Mouse (Mus musculus) brown adipose tissue, adult 24 weeks (tissue): ENCODE measurements around the gene Tspan17. TPM values are rescaled to one million over a fixed set of nuclear protein-coding genes. Genes with fewer than 3 reads are reported as not detected.

Experiments
- H3K27ac ChIP-seq: fragments of 200-500 bp; replicated peaks from 2 replicates; pipeline ENCODE4 v1.5.1; 2012; ENCODE audit warnings: low read depth, mild to moderate bottlenecking, low read length
- H3K4me1 ChIP-seq: fragments of 200-500 bp; 2 replicates; pipeline ENCODE4 v1.6.1; 2012; ENCODE audit warnings: low read length, mixed read lengths; ENCODE audit not compliant: control insufficient read depth, insufficient read depth, insufficient read length
- H3K4me3 ChIP-seq: fragments of 200-500 bp; 2 replicates; pipeline ENCODE4 v1.5.1; 2012; ENCODE audit warnings: low read depth, mild to moderate bottlenecking, low read length, moderate library complexity; ENCODE audit not compliant: insufficient read depth
- polyA plus RNA-seq: library from polyadenylated mRNA; stranded (reverse); fragments of >200 nt; gene quantifications from 2 replicates; pipeline ENCODE4 v1.2.4, GENCODE M21; 2012; ENCODE audit not compliant: missing spikeins, insufficient read depth, insufficient read length

Gene Tspan17
- polyA plus RNA-seq, 1 experiment: 42.0 TPM

GRCm38 (mm10) chr13:54757093-54757830 is 31.9 kb upstream of the Tspan17 start:
- Histone ChIP-seq H3K4me3 (0 out of 2 replicates have a peak overlapping the region, but pooled peaks have one; percentile 42), H3K4me1 (peaks cover 2% of the 10 kb centered on the region; the same call in 1 of the 2 replicates), H3K27ac (no peak overlapping the region)

DNA sequence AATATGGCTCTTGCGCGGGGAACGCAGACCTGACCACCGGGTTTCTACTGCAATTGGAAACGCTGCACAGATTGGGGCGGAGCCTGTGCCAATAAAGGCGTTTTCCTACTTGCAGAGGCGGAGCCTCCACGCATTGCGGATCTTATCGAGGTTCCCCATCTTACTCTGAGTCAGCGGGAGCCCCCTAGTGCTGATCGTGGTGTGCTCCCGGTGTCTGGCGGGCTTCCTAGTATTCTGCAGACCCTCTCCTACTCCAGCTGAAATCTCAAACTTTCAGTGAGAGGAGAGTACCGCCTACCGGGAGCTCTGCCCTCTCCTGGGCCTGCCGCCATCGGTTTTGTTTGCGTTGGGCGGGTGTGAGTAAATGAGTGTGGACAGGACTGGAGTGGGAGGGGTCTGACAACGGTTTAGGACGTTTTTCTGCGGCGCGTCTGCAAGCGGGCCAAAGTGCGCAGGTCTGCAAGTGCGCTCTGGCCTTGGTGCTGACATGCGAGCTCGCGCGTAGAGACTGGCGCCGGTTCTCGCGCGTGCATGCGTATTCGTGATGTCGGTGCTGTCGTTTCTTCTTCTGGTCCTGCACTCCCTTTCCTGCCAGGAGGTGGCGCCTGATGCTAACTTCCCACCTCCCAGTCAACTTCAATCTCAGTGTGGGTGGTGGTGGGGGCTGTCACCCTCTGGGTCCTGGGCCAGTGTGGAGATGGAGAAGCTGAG is 31.0 kb upstream of the Tspan17 start:
- Histone ChIP-seq H3K27ac (no peak overlapping the region), H3K4me1 (peaks cover 2% of the 10 kb centered on the region; the same call in 1 of the 2 replicates), H3K4me3 (peak overlapping the region; percentile 42)

DNA sequence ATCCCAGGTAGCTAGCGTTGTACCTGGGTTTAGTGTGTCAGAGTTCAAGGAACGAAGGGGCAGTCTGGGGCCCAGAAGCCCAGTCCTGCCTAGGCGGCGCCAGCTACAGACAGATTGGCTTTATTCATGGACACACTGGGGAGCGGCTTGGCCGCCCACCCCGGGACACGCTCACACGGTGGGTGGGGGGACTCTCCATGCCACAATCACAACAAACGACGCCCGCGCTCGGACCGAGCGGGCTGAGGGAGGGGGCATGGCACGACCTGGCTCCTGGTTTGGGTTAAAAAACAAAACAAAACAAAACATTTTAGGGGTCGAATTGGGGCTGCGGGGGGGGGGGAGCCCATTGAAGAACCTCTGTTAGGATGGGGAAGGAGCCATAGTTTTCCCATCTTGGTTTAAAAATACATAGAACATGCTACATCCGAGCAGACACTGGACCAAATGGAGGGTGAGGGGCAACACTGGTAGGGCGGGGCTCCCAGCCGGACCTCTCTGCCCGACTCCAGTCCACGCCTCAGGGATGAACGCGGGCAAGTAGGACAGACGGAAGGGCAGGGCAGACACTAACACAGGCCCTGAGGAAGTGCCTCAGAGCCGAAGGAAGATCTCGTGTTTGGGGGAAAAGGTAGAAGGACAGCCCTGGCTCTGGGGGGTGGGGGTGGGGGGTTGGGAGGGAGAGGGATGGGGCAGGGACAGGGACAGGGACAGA is 30.3 kb upstream of the Tspan17 start:
- Histone ChIP-seq H3K4me1 (peaks cover 2% of the 10 kb centered on the region; the same call in 1 of the 2 replicates), H3K27ac (no peak overlapping the region), H3K4me3 (no peak overlapping the region)

DNA sequence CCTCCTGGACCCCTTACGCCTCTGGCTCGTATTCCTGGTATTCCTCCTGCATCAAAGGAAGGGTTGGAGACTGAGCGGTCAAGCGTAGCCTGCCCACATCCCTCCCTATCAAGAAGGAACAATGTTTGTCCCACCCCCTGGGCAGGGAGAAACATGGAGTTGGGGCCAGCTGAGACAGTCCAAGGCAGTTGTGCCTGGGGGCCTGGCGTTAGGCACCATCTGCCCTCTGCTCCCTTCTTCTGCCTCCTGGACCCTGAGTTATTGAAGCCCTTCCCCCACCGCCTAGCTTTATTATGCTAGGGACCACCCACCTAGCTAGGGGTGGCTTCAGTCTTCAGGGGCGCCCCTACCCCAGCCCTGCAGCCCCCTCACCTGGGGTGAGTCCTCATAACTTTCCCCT is 29.7 kb upstream of the Tspan17 start:
- H3K27ac ChIP-seq: no peak overlapping the region

DNA sequence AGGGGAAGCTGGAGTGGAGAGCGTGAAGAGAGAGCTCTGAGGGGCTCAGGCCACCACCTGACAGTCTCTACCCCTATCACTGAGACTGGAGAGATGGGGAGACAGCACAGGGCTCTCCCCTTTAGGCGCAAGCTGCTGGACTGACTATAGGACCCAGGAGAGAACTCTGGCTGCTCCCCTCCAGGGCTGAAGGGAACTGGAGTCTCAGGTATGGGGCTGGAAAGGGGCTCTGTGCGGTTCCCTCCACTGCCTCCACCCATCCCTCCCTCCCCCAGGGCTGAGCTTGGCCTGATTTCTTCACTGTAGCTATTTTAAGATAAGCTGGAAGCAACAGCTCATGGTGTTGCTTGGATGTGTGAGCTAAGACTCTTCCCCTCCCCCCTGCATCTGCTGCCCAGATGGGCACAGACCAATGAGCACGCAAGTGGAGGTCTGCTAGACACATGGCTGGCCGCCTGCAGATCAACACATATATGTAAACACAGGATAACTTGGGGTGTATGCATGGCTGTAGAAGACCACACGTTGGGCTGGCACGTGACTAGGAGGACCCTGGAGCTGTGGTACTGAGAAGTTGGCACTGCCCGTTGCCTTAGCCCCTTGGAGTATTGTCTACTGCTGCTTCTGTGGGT is 28.9 kb upstream of the Tspan17 start:
- Histone ChIP-seq H3K4me3 (no peak overlapping the region), H3K4me1 (peaks cover 2% of the 10 kb centered on the region; the same call in 1 of the 2 replicates), H3K27ac (no peak overlapping the region)

More for the DNA sequence above, 29.7 kb upstream of the Tspan17 start:
- H3K4me3 ChIP-seq: no peak overlapping the region
- H3K4me1 ChIP-seq: peaks cover 2% of the 10 kb centered on the region; the same call in 1 of the 2 replicates

GRCm38 (mm10) chr13:54760906-54761305 is 28.3 kb upstream of the Tspan17 start:
- Histone ChIP-seq H3K4me3 (no peak overlapping the region), H3K4me1 (peaks cover 2% of the 10 kb centered on the region; the same call in 1 of the 2 replicates), H3K27ac (no peak overlapping the region)

GRCm38 (mm10) chr13:54765281-54766191 is 23.6 kb upstream of the Tspan17 start:
- no peaks in the 10 kb centered on the region for H3K4me1 ChIP-seq
- H3K4me3 ChIP-seq: peak overlapping the region; percentile 15; the same call in 1 of the 2 replicates
- H3K27ac ChIP-seq: no peak overlapping the region

DNA sequence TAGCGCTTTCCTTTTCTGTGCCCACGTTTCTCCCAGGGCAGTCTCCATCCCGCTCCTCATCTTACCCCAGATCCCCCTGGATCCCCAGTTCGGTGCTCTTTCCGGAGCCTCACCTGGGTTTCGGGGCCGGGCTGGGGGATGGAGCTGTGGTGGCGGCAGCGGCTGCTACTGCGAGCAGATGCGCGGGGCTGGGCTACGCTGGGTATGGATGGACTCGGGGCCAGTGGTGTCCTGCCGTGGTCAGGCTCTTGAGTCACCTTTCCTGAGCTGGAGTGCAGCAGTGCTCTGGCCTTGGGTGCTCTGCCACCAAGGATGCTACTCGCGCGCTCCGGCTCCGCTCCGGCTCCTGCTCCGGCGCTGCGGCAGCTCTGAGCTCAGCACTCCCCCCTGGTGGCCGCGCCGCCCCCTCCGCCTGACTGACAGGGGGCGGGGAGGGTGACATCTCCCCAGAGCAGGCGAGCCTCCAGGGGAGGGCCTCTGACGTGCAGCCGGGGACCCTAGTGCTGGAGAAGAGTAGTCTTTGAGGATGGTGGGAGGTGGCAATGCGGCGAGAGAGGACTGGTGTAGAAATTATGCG is 22.9 kb upstream of the Tspan17 start, which contains the start of gene Sncb:
Gene Sncb (minus strand): TSS at position 404 of the 577 bp plus-strand sequence.
- Histone ChIP-seq H3K4me1 (no peaks in the 10 kb centered on the region), H3K27ac (no peak within 1 kb of the TSS), H3K4me3 (peak within 1 kb of the TSS; percentile 15; the same call in 1 of the 2 replicates)

- Histone ChIP-seq H3K4me3 (no peak overlapping the region), H3K27ac (no peak overlapping the region), H3K4me1 (no peaks in the 10 kb centered on the region)
Measured at GRCm38 (mm10) chr13:54767012-54767411, 22.2 kb upstream of the Tspan17 start.

- Histone ChIP-seq H3K4me1 (no peaks in the 10 kb centered on the region), H3K27ac (no peak overlapping the region), H3K4me3 (no peak overlapping the region)
Measured at GRCm38 (mm10) chr13:54780592-54780991, 8.6 kb upstream of the Tspan17 start.

DNA sequence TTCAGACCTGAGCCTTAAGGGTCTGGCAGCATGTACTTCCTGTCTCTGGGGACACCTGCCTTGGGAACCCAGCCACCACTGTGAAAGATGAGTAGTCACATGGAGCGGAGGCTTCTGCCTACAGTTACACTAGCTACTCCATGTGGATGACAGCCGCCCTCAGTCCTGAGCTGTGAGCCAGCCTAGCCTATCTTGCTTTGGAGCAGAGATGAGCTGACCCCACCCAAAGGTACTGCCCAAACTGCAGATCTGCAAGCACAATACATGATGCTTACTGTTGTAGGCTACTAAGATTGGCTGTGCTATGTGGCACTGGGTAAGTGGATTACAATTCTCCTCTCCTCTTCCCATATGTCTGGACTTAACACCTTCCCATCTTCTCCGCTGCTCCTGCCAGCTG is 8.1 kb upstream of the Tspan17 start:
- Histone ChIP-seq H3K4me1 (no peaks in the 10 kb centered on the region), H3K27ac (no peak overlapping the region), H3K4me3 (no peak overlapping the region)

- no peaks in the 10 kb centered on the region for H3K4me1 ChIP-seq
- no peak overlapping the region for H3K4me3 ChIP-seq
- no peak overlapping the region for H3K27ac ChIP-seq
Measured at GRCm38 (mm10) chr13:54783235-54783634, 5.9 kb upstream of the Tspan17 start.

DNA sequence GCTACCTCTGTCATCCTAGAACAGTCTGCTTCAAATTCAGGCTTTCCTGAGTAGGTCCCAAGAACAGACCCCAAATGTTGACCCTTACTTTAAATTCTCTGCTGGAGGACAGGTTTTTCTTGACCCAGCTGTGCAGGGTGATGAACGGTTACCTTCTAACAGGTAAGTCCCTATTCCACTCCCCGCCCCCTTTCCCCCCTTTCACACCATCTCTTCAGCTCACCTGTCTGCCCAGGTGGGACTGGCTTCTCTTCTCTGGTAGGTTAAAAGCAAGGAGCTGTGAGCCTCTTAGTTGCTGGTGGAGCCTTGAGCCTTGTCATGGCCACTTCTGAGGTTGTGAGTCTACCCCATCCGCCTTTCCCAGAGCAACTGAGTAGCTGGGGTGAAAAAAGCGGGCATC is 5.5 kb upstream of the Tspan17 start, which contains the start of gene Eif4e1b:
Gene Eif4e1b (plus strand): TSS at position 301 of the 400 bp plus-strand sequence.
- Histone ChIP-seq H3K27ac (no peak within 1 kb of the TSS), H3K4me3 (no peak within 1 kb of the TSS), H3K4me1 (no peaks in the 10 kb centered on the region)
